Mouse (Mus musculus) neural tube, embryonic 13.5 days (tissue): ENCODE data around the gene Anxa7. TPM values are rescaled to one million over a fixed set of nuclear protein-coding genes. Genes with fewer than 3 reads are reported as not detected.

Source experiments
- ATAC-seq: fragments of 200-750 bp; cut with Nextera tagmentation; 2 replicates; pipeline ENCODE4 v1.8.0; 2017; ENCODE audit warnings: low read depth, mild to moderate bottlenecking, moderate TSS enrichment, moderate library complexity
- H3K27ac ChIP-seq: fragments of 300-500 bp; sonication (generic); replicated peaks from 2 replicates; pipeline ENCODE4 v1.5.1; 2015; ENCODE audit warnings: moderate library complexity, mild to moderate bottlenecking, inconsistent platforms
- H3K27me3 ChIP-seq: fragments of 300-500 bp; sonication (generic); 2 replicates; pipeline ENCODE4 v1.6.1; 2015; ENCODE audit warnings: mild to moderate bottlenecking, inconsistent platforms
- H3K36me3 ChIP-seq: fragments of 300-500 bp; sonication (generic); 2 replicates; pipeline ENCODE4 v1.6.1; 2015; ENCODE audit warnings: mild to moderate bottlenecking, inconsistent platforms
- H3K4me1 ChIP-seq: fragments of 300-500 bp; sonication (generic); replicated peaks from 2 replicates; pipeline ENCODE4 v1.6.1; 2015; ENCODE audit warnings: inconsistent platforms
- H3K4me2 ChIP-seq: fragments of 300-500 bp; sonication (generic); 2 replicates; pipeline ENCODE4 v1.6.1; 2015; ENCODE audit warnings: inconsistent platforms, mild to moderate bottlenecking, moderate library complexity
- H3K4me3 ChIP-seq: fragments of 300-500 bp; sonication (generic); 2 replicates; pipeline ENCODE4 v1.5.1; 2015; ENCODE audit warnings: mild to moderate bottlenecking, inconsistent platforms
- H3K9ac ChIP-seq: fragments of 300-500 bp; sonication (generic); 2 replicates; pipeline ENCODE4 v1.6.1; 2015; ENCODE audit warnings: moderate library complexity, mild to moderate bottlenecking, inconsistent platforms
- H3K9me3 ChIP-seq: fragments of 300-500 bp; sonication (generic); 2 replicates; pipeline ENCODE4 v1.6.1; 2016; ENCODE audit warnings: inconsistent platforms
- WGBS: fragments of 180-500 bp; shearing (Covaris S2); methylation state at CpG from one replicate; pipeline ENCODE4 v1.1.7; 2015; 5-methylcytosine and 5-hydroxymethylcytosine counted together
- polyA plus RNA-seq: library from polyadenylated mRNA; unstranded; fragments of >200 nt; fragmentation: Nextera tagmentation; extraction: Ambion mirVana; gene quantifications from 2 replicates; pipeline ENCODE4 v1.2.1, GENCODE M21; 2015

Gene Anxa7
- polyA plus RNA-seq, 1 experiment from 2014 or later = 17.1 TPM

DNA sequence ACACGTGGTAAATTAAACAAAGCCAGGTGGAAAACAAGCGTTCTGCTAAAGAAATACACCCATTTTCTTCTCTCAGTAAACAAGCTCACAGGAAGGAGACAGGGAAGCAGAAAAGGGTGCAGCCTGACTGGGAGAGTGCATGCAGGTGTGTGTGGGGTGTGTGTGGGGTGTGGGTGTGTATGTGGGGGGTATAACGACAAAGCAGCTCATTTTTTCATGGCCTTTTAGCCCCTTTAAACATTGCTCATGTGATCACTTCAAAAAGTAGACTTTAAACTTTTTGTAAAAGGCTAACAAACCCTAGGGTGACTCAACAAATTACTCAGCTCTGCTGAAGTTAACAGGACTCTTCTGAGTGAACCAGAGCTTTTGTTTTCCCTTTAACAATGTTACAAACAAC is 1.5 kb downstream of the Anxa7 start:
- Histone ChIP-seq H3K9ac (no peak overlapping the region), H3K36me3 (no peaks in the 10 kb centered on the region), H3K27me3 (peaks cover 11% of the 10 kb centered on the region; the same call in 1 of the 2 replicates), H3K27ac (no peak overlapping the region), H3K4me1 (0 out of 2 replicates have a peak, but pooled peaks cover 3% of the 10 kb centered on the region), H3K4me2 (peak overlapping the region; percentile 88), H3K9me3 (no peaks in the 10 kb centered on the region), H3K4me3 (no peak overlapping the region)
- ATAC-seq = no peak
- WGBS = 55% methylated on average over 3 of the region's 3 CpGs

DNA sequence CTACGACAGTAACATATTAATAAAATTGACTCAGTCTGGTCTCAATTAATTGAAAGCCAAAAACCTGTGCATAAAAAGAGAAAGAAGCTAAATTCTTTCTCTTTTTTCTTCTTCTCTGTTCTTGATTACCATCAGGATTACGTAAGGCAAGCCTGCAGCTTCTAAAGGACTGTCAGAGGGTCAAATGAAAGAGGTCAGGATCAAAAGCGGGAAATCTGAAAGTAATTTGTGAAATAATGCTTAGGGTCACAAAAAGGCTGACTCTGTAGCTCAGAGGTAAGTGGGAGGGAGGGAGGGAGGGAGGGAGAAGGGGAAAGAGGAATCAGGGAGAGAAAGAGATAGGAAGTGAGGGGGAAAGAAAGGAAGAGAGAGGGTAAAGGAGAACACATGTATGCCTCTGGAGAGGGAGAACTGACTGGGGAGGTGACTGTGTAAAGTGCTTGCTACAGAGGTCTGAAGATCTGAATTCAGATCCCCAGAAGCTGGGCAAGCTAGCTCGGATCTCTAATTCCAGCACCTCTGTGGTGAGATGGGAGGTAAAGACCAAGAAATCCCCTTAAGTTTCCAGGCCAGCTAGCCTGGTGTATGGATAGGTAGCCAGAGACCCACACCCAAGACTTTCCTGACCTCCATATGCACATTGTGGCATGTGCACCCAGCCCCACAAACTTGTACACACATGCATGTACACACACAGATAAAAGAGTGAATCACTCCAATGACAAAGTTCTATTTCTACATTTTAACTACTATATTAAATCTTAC is 2.5 kb downstream of the Anxa7 start:
- Histone ChIP-seq H3K9ac (no peak overlapping the region), H3K9me3 (no peaks in the 10 kb centered on the region), H3K27me3 (peaks cover 11% of the 10 kb centered on the region; the same call in 1 of the 2 replicates), H3K36me3 (no peaks in the 10 kb centered on the region), H3K4me3 (no peak overlapping the region), H3K27ac (no peak overlapping the region), H3K4me2 (no peak overlapping the region), H3K4me1 (0 out of 2 replicates have a peak, but pooled peaks cover 3% of the 10 kb centered on the region)
- no peak for ATAC-seq
- WGBS = 48% methylated on average over 4 of the region's 4 CpGs

GRCm38 (mm10) chr14:20460216-20460615 is 19.7 kb downstream of the Anxa7 start:
- H3K4me2 ChIP-seq = no peak overlapping the region
- no peak overlapping the region for H3K9ac ChIP-seq
- 82% methylated on average over 14 of the region's 14 CpGs for WGBS
- H3K27ac ChIP-seq = no peak overlapping the region
- no peak for ATAC-seq
- H3K4me3 ChIP-seq = no peak overlapping the region
- peaks cover 20% of the 10 kb centered on the region for H3K36me3 ChIP-seq
- H3K27me3 ChIP-seq = no peaks in the 10 kb centered on the region
- H3K4me1 ChIP-seq = no peaks in the 10 kb centered on the region
- no peaks in the 10 kb centered on the region for H3K9me3 ChIP-seq

GRCm38 (mm10) chr14:20458378-20458777 is 21.6 kb downstream of the Anxa7 start:
- H3K9ac ChIP-seq = no peak overlapping the region
- H3K4me2 ChIP-seq = no peak overlapping the region
- H3K27ac ChIP-seq = no peak overlapping the region
- H3K36me3 ChIP-seq = peaks cover 13% of the 10 kb centered on the region; the same call in 1 of the 2 replicates
- H3K4me1 ChIP-seq = no peaks in the 10 kb centered on the region
- H3K4me3 ChIP-seq = no peak overlapping the region
- ATAC-seq = no peak
- WGBS = 95% methylated on average over 9 of the region's 9 CpGs
- no peaks in the 10 kb centered on the region for H3K9me3 ChIP-seq
- no peaks in the 10 kb centered on the region for H3K27me3 ChIP-seq

DNA sequence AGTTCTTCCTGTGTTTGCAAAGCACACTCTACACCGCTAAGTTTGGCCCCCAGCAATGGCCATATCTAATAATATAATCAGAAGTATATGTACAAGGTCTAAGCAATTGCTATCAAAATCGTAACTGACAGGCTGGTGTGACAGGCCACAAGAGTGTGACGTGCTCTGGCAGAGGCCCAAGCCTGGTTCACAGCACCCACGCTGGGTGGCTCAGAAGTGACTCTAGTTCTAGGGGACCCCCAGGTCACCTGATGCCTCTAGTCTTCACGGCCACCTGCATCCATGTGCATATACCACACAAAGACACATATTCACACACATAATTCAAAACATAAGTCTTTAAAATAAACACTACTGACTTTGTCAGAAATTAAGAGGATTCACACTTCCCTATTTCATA is 27.0 kb downstream of the Anxa7 start:
- no peaks in the 10 kb centered on the region for H3K27me3 ChIP-seq
- WGBS = 96% methylated on average over 5 of the region's 5 CpGs
- 0 out of 2 replicates have a peak, but pooled peaks cover 10% of the 10 kb centered on the region for H3K4me1 ChIP-seq
- no peak overlapping the region for H3K4me3 ChIP-seq
- H3K9me3 ChIP-seq = no peaks in the 10 kb centered on the region
- no peaks in the 10 kb centered on the region for H3K36me3 ChIP-seq
- H3K4me2 ChIP-seq = no peak overlapping the region
- H3K9ac ChIP-seq = no peak overlapping the region
- no peak overlapping the region for H3K27ac ChIP-seq
- no peak for ATAC-seq

- Histone ChIP-seq H3K27me3 (no peaks in the 10 kb centered on the region), H3K4me3 (peak within 1 kb of the TSS; percentile 36), H3K4me2 (peak within 1 kb of the TSS; percentile 58), H3K9me3 (no peaks in the 10 kb centered on the region), H3K36me3 (no peaks in the 10 kb centered on the region), H3K9ac (peak within 1 kb of the TSS; percentile 52), H3K27ac (no peak within 1 kb of the TSS), H3K4me1 (0 out of 2 replicates have a peak, but pooled peaks cover 10% of the 10 kb centered on the region)
- ATAC-seq = peak; percentile 71; the same call in 1 of the 2 replicates
- WGBS = 6% methylated on average over 15 of the region's 15 CpGs
Measured at GRCm38 (mm10) chr14:20451765-20452331, 28.1 kb downstream of the Anxa7 start, which contains the start of gene Cfap70. Cfap70 (minus strand) TSS chr14:20452226.

DNA sequence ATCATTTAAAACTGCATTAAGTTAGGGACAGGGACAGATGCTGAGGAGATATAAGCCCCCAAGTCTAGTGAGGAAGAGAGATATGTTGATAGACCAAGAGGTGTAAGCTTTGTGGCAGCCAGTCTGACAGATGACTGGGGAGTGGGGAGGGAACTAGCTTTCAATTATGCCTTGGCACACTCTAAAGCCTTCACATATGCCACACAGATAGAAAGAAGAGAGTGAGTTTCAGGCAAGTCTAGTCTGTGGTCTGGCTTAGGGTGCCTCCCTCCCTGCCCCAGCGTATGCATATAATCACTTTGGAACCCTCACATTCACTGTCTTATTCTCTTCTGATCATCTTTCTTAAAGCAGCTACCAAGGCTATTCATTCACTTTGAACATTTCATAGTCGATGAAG is 28.6 kb downstream of the Anxa7 start:
- peak overlapping the region; percentile 52; the same call in 1 of the 2 replicates for H3K9ac ChIP-seq
- no peaks in the 10 kb centered on the region for H3K9me3 ChIP-seq

DNA sequence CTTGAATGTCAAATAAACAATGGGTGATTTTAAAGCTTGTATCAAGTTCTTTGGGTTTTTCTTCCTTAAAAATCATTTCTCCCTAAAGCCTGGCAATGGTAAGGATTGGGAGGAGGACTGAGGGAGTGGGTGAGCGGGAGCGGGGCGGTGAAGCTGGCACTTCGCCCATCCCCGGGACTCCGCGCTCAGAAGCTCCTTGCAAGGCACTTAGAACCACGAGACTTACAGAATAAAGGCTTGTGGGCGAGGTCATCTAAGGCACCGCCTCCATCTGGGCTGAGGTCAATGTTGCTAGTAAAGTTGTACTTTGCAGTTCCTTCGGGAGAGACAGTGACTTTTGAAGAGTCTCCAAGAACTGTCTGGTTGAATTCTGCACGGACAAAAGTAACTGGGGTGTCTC is 32.7 kb downstream of the Anxa7 start:
- Histone ChIP-seq H3K27ac (no peak overlapping the region), H3K9ac (no peak overlapping the region), H3K4me3 (no peak overlapping the region), H3K4me1 (0 out of 2 replicates have a peak, but pooled peaks cover 10% of the 10 kb centered on the region), H3K27me3 (no peaks in the 10 kb centered on the region), H3K4me2 (no peak overlapping the region), H3K36me3 (no peaks in the 10 kb centered on the region), H3K9me3 (no peaks in the 10 kb centered on the region)
- 61% methylated on average over 12 of the region's 12 CpGs for WGBS
- ATAC-seq = no peak

More for the DNA sequence above, 28.6 kb downstream of the Anxa7 start:
- Histone ChIP-seq H3K36me3 (no peaks in the 10 kb centered on the region), H3K27ac (no peak overlapping the region), H3K4me3 (peak overlapping the region; percentile 36), H3K4me1 (0 out of 2 replicates have a peak, but pooled peaks cover 10% of the 10 kb centered on the region), H3K4me2 (peak overlapping the region; percentile 58), H3K27me3 (no peaks in the 10 kb centered on the region)
- ATAC-seq = no peak
- WGBS = 16% methylated on average over 2 of the region's 2 CpGs

- no peak for ATAC-seq
- Histone ChIP-seq H3K9ac (no peak overlapping the region), H3K4me3 (no peak overlapping the region), H3K27ac (no peak overlapping the region), H3K4me1 (no peaks in the 10 kb centered on the region), H3K27me3 (no peaks in the 10 kb centered on the region), H3K4me2 (no peak overlapping the region), H3K36me3 (no peaks in the 10 kb centered on the region), H3K9me3 (no peaks in the 10 kb centered on the region)
- WGBS = 84% methylated on average over 17 of the region's 17 CpGs
Measured at GRCm38 (mm10) chr14:20442252-20442651, 37.7 kb downstream of the Anxa7 start.

GRCm38 (mm10) chr14:20436976-20437375 is 43.0 kb downstream of the Anxa7 start:
- Histone ChIP-seq H3K36me3 (no peaks in the 10 kb centered on the region), H3K9ac (no peak overlapping the region), H3K27ac (no peak overlapping the region), H3K4me3 (no peak overlapping the region), H3K27me3 (no peaks in the 10 kb centered on the region), H3K4me1 (no peaks in the 10 kb centered on the region), H3K9me3 (no peaks in the 10 kb centered on the region), H3K4me2 (no peak overlapping the region)
- 70% methylated on average over 6 of the region's 6 CpGs for WGBS
- ATAC-seq = no peak

- WGBS = 86% methylated on average over 4 of the region's 4 CpGs
- no peak overlapping the region for H3K4me2 ChIP-seq
- no peaks in the 10 kb centered on the region for H3K4me1 ChIP-seq
- no peak overlapping the region for H3K27ac ChIP-seq
- no peaks in the 10 kb centered on the region for H3K9me3 ChIP-seq
- no peak for ATAC-seq
- H3K36me3 ChIP-seq = no peaks in the 10 kb centered on the region
- no peak overlapping the region for H3K4me3 ChIP-seq
- no peaks in the 10 kb centered on the region for H3K27me3 ChIP-seq
- no peak overlapping the region for H3K9ac ChIP-seq
Measured at GRCm38 (mm10) chr14:20432420-20432819, 47.5 kb downstream of the Anxa7 start.

GRCm38 (mm10) chr14:20431726-20432125 is 48.2 kb downstream of the Anxa7 start:
- Histone ChIP-seq H3K9me3 (no peaks in the 10 kb centered on the region), H3K27me3 (no peaks in the 10 kb centered on the region), H3K9ac (no peak overlapping the region), H3K27ac (no peak overlapping the region), H3K4me3 (no peak overlapping the region), H3K4me1 (no peaks in the 10 kb centered on the region), H3K4me2 (no peak overlapping the region), H3K36me3 (no peaks in the 10 kb centered on the region)
- WGBS = 83% methylated on average over 6 of the region's 6 CpGs
- ATAC-seq = no peak
